Mouse (Mus musculus) G1E (cell line): ENCODE data around the gene Trim37.

Experiments used
- CTCF ChIP-seq: IDR thresholded peaks from 2 replicates; pipeline ENCODE4 v1.5.1; 2012; ENCODE audit warnings: low read depth, low read length, inconsistent platforms, mixed read lengths
- GATA1 ChIP-seq: IDR thresholded peaks from 2 replicates; pipeline ENCODE4 v1.6.1; 2012; ENCODE audit warnings: borderline replicate concordance, low read length, inconsistent platforms, mixed read lengths
- GATA2 ChIP-seq: IDR thresholded peaks from 2 replicates; pipeline ENCODE4 v1.6.1; 2012; ENCODE audit warnings: low read depth, low read length, inconsistent platforms, borderline replicate concordance
- POLR2AphosphoS5 ChIP-seq: IDR thresholded peaks from 2 replicates; pipeline ENCODE4 v1.6.1; 2012; ENCODE audit warnings: low read depth, low read length, inconsistent platforms; ENCODE audit not compliant: insufficient replicate concordance
- TAL1 ChIP-seq: conservative IDR thresholded peaks from 2 replicates; pipeline ENCODE4 v1.6.1; 2012; ENCODE audit warnings: low read depth, low read length, inconsistent platforms, mixed read lengths

GRCm38 (mm10) chr11:87085461-87085860, 41.4 kb upstream of the Trim37 start:
- no peak for TF ChIP-seq GATA1
- TF ChIP-seq CTCF, result no peak
- TF ChIP-seq POLR2AphosphoS5, result no peak
- no peak for TF ChIP-seq GATA2
- no peak for TF ChIP-seq TAL1
